Mouse (Mus musculus) natural killer cell, adult 2 months (primary cell): ENCODE results near the gene Kctd21.

Source experiments
- DNase-seq, 2 experiments: peaks; one replicate each; pipeline ENCODE4 v3.0.0; 2022; ENCODE audit warnings: low spot score in 2 of 2

Kctd21 gene

GRCm38 (mm10) chr7:97386806-97387370 is 54.8 kb downstream of the Kctd21 start:
- DNase-seq: no peak

- no peak for DNase-seq
These were observed 55.5 kb downstream of the Kctd21 start for GRCm38 (mm10) chr7:97387561-97388147.

GRCm38 (mm10) chr7:97388541-97388940 is 56.4 kb downstream of the Kctd21 start:
- DNase-seq: no peak

- DNase-seq: no peak
These were observed 59.4 kb downstream of the Kctd21 start for GRCm38 (mm10) chr7:97391293-97392078.

- DNase-seq: no peak
These were observed 59.9 kb downstream of the Kctd21 start for GRCm38 (mm10) chr7:97392079-97392445.

- no peak for DNase-seq
These were observed 62.2 kb downstream of the Kctd21 start for GRCm38 (mm10) chr7:97394375-97394774.

- DNase-seq: no peak
These were observed 66.8 kb downstream of the Kctd21 start for GRCm38 (mm10) chr7:97398943-97399342.
